Mouse (Mus musculus) forelimb bud, embryonic 11.5 days (tissue): ENCODE measurements around the gene Vasp.

Source experiments
- DNase-seq: peaks from one replicate; pipeline ENCODE4 v3.0.0-alpha.2; 2012; ENCODE audit warnings: low read depth, low spot score

Gene Vasp

GRCm38 (mm10) chr7:19271238-19272172 lies at the start of gene Vasp:
TSS of gene Vasp (minus strand) at chr7:19271817.
- DNase-seq: peak; percentile 84

GRCm38 (mm10) chr7:19320637-19321036 lies 49.0 kb upstream of the Vasp start:
- no peak for DNase-seq

GRCm38 (mm10) chr7:19319906-19320305 lies 48.3 kb upstream of the Vasp start:
- DNase-seq: peak; percentile 97

- no peak for DNase-seq
Observed at GRCm38 (mm10) chr7:19319458-19319857, 47.8 kb upstream of the Vasp start.

GRCm38 (mm10) chr7:19318676-19319075 lies 47.1 kb upstream of the Vasp start:
- DNase-seq: no peak

GRCm38 (mm10) chr7:19318201-19318600 lies 46.6 kb upstream of the Vasp start:
- DNase-seq: no peak

DNA sequence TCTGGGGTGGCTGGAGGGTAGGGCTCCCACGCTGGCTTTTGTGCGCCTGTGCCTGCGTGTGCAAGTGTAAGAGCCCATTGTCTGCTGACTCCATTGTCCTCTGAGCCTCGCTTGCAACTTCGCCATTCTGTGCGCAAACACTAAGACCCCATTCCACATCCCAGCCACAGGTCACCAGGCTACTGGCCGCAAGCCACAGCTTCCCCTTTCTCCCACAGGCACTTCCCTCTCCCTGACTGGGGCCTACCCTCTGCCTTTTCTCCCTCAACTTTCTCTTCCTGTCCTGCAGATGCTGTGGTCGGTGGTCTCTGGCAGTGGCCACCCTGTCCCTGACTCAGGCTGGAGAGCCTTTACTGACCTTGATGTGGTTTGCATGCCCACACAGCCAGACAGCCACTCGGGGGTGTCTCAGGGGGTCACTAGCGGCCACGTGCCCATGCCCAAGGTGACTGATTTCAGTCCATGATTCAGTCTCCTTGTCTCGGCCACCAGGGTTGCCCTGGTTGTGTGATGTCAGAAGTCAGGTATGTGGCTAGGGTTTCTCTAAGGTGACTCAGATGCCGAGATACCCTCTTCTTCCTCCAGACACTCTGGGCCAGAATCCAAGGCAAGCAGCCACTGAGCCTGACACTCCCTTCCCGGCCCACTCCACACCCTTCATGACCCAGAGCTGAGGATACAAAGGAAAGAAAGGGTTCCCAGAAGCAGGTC lies 45.0 kb upstream of the Vasp start:
- DNase-seq: no peak

GRCm38 (mm10) chr7:19314033-19314432 lies 42.4 kb upstream of the Vasp start:
- DNase-seq: no peak

DNA sequence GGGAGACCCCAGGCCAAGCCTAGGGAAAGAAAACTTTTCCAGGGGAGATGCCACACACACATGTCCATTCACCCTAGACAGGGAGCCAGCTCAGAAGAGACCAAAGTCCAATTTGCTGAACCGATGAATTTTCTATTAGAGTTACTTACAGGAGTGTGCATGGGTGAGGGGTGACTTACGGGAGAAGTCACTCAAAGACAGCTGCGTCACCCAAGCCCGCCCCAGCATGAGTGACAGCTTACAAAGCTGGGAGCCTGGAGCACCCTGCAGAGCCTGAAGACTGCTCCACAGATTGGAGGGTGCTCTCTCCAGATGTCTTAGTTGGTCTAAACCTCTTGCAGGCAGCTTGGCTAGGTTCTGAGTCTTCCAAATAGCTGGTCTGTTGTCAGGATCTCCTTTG lies 40.4 kb upstream of the Vasp start:
- no peak for DNase-seq

- peak; percentile 96 for DNase-seq
Observed at GRCm38 (mm10) chr7:19309884-19310641, 38.4 kb upstream of the Vasp start, which contains the start of gene Fosb. TSS of gene Fosb (minus strand) at chr7:19310051.

GRCm38 (mm10) chr7:19309278-19309883 lies 37.8 kb upstream of the Vasp start:
- no peak for DNase-seq

DNA sequence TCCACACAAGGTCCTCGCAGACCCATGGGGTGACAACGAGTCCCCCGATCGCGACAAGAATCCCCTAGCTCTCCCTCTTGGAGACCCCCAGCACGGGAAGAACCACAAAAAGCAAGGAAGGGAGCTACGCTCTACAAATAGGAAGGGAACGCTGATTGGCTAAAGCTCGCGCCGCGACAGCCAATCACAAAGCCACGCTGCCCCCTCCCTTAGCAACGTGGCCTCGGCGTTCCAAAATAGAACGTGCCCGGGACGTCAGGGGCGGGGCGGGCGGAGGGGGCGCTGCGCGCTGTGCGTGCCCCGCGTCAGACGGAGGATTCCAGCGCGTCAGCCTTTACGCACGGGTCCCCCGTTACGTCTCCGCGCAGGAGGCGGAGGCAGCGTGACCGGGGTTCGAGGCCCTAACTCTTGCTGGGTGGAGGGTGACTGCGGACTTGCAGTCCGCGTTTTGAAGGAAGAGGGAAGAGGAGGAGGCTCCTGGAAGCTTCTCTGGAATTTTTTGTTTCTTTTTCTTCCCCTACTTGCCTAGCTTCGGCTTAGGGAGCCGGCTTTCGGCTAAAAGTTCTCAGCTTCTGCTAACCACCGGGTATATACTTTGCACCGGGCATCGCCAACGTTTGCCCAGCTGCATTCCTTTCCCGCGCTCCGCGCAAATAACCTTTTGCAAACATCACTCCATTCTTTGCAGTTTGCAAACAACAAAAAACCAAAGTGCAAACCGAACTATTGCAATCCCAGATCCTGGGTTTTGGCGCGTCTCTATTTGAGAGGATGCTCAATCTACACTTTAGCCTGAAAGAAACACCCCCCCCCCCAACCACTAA lies 37.0 kb upstream of the Vasp start:
- peak; percentile 95 for DNase-seq

- peak; percentile 60 for DNase-seq
Observed at GRCm38 (mm10) chr7:19307739-19308453, 36.3 kb upstream of the Vasp start.

GRCm38 (mm10) chr7:19306819-19307738 lies 35.5 kb upstream of the Vasp start:
- DNase-seq: no peak

DNA sequence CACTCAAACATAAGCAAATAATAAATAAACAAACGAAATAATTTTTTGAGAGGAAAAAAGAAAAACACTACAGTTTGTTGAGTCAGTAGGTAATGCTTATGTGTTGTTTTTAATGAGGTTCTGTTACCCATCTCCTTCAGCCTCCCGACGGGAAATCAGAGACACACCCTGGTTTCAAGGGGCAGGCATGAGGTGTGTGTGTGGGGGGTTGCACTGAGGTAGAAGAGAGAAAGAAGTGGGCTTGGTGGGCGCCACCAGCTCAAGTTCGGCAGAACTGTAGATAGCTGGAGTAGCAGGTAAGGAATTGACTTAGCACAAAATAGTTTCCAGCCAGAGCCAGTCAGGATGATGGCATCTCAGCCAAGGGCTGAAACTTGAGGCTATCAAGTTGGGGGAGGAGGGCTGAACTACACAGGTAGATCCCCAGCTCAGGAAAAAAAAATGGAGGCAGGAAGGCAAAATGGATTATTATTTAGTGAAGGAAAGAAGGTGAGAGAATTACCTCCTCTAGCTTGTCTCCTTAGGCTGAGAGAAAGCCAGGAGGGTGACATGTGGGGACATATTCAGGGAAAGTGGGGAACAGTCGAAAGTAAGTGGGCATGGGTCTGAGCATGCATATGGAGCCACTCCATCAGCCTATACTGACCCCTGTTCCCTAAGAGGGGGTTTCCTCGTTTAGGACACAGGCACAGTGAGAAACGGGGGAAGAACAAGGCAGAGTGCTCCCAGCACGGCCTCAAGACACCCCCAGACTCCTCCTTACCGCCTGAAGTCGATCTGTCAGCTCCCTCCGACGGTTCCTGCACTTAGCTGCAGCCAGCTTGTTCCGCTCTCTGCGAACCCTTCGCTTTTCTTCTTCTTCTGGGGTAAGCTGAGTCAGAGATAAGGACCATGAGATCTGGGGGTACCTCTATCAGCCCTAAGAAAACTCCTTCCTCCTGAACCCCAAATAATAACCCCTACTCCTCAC lies 34.5 kb upstream of the Vasp start:
- DNase-seq: no peak

GRCm38 (mm10) chr7:19305413-19305735 lies 33.8 kb upstream of the Vasp start:
- DNase-seq: no peak

GRCm38 (mm10) chr7:19304501-19305412 lies 33.1 kb upstream of the Vasp start:
- DNase-seq: no peak
